18 mouse cellular contexts compared by ENCODE assay signal in genomic region chr19:3673149-3673548, GRCm38 (mm10). TPM values are rescaled to one million over a fixed set of nuclear protein-coding genes. Genes with fewer than 3 reads are reported as not detected.
DNase-seq lines count a peak whose midpoint lies in the region; ATAC-seq and TF ChIP-seq lines count a peak whose summit lies in the region.
"Had no signal": no experiment of that assay in that cellular context is flagged by ENCODE, and none has a peak within 500 bp of the region (broad histone marks: within the 10 kb centered on the region; RNA-seq: fewer than 3 reads in every experiment).

No protein-coding gene starts in this region.

- H3K27me3 ChIP-seq in hindbrain, postnatal 0 days (ENCODE audit: insufficient read depth, low read length), result no peaks in the 10 kb centered on the region
- no peaks in the 10 kb centered on the region for H3K27me3 ChIP-seq in hindbrain, embryonic 14.5 days (ENCODE audit: control insufficient read depth, insufficient read depth, low read length)
- no peaks in the 10 kb centered on the region for H3K27me3 ChIP-seq in lung, postnatal 0 days (replicated peaks; ENCODE audit: insufficient read depth, low read length)
- H3K27me3 ChIP-seq: forebrain, embryonic 15.5 days; heart, embryonic 13.5 days; intestine, embryonic 15.5 days; limb, embryonic 13.5 days; midbrain, embryonic 12.5 days; Patski had no signal

- no peak overlapping the region for H3K4me3 ChIP-seq in hindbrain, postnatal 0 days (ENCODE audit: low read length)
- H3K4me3 ChIP-seq in hindbrain, embryonic 14.5 days (replicated peaks; ENCODE audit: low read length), result no peak overlapping the region
- H3K4me3 ChIP-seq in lung, postnatal 0 days (ENCODE audit: low read depth, low read length), result no peak overlapping the region
- no peak overlapping the region for H3K4me3 ChIP-seq in brown adipose tissue, adult 24 weeks (ENCODE audit: insufficient read depth, low read depth, low read length)
- H3K4me3 ChIP-seq: forebrain, embryonic 15.5 days; heart, embryonic 13.5 days; hindbrain, embryonic 10.5 days; intestine, embryonic 15.5 days; limb, embryonic 13.5 days; midbrain, embryonic 12.5 days had no signal

- TF ChIP-seq EP300 in lung, postnatal 0 days (IDR thresholded peaks at IDR 0.05), result no peak

- 96% methylated on average over 2 of the region's 2 CpGs for WGBS in hindbrain, postnatal 0 days
- whole genome bisulfite sequencing in hindbrain, embryonic 14.5 days, result 98% methylated on average over 2 of the region's 2 CpGs
- WGBS in lung, postnatal 0 days, result 100% methylated on average over 2 of the region's 2 CpGs

- H3K27ac ChIP-seq in hindbrain, postnatal 0 days, result no peak overlapping the region
- no peak overlapping the region for H3K27ac ChIP-seq in hindbrain, embryonic 14.5 days
- no peak overlapping the region for H3K27ac ChIP-seq in lung, postnatal 0 days (ENCODE audit: low read length)
- 0 out of 2 replicates have a peak overlapping the region, but pooled peaks have one; percentile 10 for H3K27ac ChIP-seq in brown adipose tissue, adult 24 weeks (replicated peaks; ENCODE audit: low read depth, low read length)
- H3K27ac ChIP-seq: forebrain, embryonic 15.5 days; heart, embryonic 13.5 days; hindbrain, embryonic 10.5 days; limb, embryonic 13.5 days; midbrain, embryonic 12.5 days had no signal

- H3K9ac ChIP-seq in hindbrain, postnatal 0 days (replicated peaks; ENCODE audit: low read length), result no peak overlapping the region
- H3K9ac ChIP-seq in hindbrain, embryonic 14.5 days, result no peak overlapping the region
- no peak overlapping the region for H3K9ac ChIP-seq in lung, postnatal 0 days (replicated peaks; ENCODE audit: low read depth)
- H3K9ac ChIP-seq: forebrain, embryonic 15.5 days; heart, embryonic 13.5 days; intestine, embryonic 15.5 days; limb, embryonic 13.5 days; midbrain, embryonic 12.5 days had no signal

- H3K9me3 ChIP-seq in hindbrain, postnatal 0 days (ENCODE audit: low read length), result 0 out of 2 replicates have a peak, but pooled peaks cover 2% of the 10 kb centered on the region
- no peaks in the 10 kb centered on the region for H3K9me3 ChIP-seq in hindbrain, embryonic 14.5 days (ENCODE audit: control insufficient read depth, low read length)
- H3K9me3 ChIP-seq in lung, postnatal 0 days (ENCODE audit: low read length), result no peaks in the 10 kb centered on the region
- H3K9me3 ChIP-seq: forebrain, embryonic 15.5 days; intestine, embryonic 15.5 days had no signal

- H3K4me2 ChIP-seq in hindbrain, postnatal 0 days (ENCODE audit: low read depth, low read length), result no peak overlapping the region
- no peak overlapping the region for H3K4me2 ChIP-seq in hindbrain, embryonic 14.5 days (replicated peaks)
- H3K4me2 ChIP-seq in lung, postnatal 0 days (replicated peaks; ENCODE audit: low read depth, low read length), result no peak overlapping the region
- H3K4me2 ChIP-seq: forebrain, embryonic 15.5 days; heart, embryonic 13.5 days; intestine, embryonic 15.5 days; limb, embryonic 13.5 days; midbrain, embryonic 12.5 days had no signal

- H3K4me1 ChIP-seq in hindbrain, postnatal 0 days (ENCODE audit: insufficient read depth, low read length), result no peaks in the 10 kb centered on the region
- H3K4me1 ChIP-seq in hindbrain, embryonic 14.5 days (replicated peaks; ENCODE audit: control insufficient read depth, insufficient read depth, low read length), result no peaks in the 10 kb centered on the region
- H3K4me1 ChIP-seq in lung, postnatal 0 days (ENCODE audit: insufficient read depth, low read depth, low read length), result peaks cover 19% of the 10 kb centered on the region
- H3K4me1 ChIP-seq in brown adipose tissue, adult 24 weeks (ENCODE audit: control insufficient read depth, insufficient read depth, insufficient read length, low read length), result peaks cover 34% of the 10 kb centered on the region

- no peaks in the 10 kb centered on the region for H3K36me3 ChIP-seq in hindbrain, postnatal 0 days (ENCODE audit: insufficient read depth, low read length)
- no peaks in the 10 kb centered on the region for H3K36me3 ChIP-seq in hindbrain, embryonic 14.5 days (replicated peaks; ENCODE audit: control insufficient read depth, insufficient read depth)
- H3K36me3 ChIP-seq in lung, postnatal 0 days (ENCODE audit: insufficient read depth, low read length), result 0 out of 2 replicates have a peak, but pooled peaks cover 3% of the 10 kb centered on the region
- H3K36me3 ChIP-seq: forebrain, embryonic 15.5 days had no signal

- peak; percentile 33 for TF ChIP-seq CTCF in hindbrain, postnatal 0 days (IDR thresholded peaks at IDR 0.05; ENCODE audit: low read depth)
- TF ChIP-seq CTCF in lung, postnatal 0 days (IDR thresholded peaks at IDR 0.05), result peak; percentile 50

- intact Hi-C loops in left cerebral cortex, postnatal 10 days (cut with DNase I), result no loop called here

- ATAC-seq in hindbrain, postnatal 0 days, result no peak
- no peak for ATAC-seq in hindbrain, embryonic 14.5 days (ENCODE audit: low FRiP score)
- ATAC-seq in lung, postnatal 0 days, result no peak
- ATAC-seq: forebrain, embryonic 15.5 days; Patski had no signal

- no peak for DNase-seq in hindbrain, postnatal 0 days (ENCODE audit: low spot score)
- no peak for DNase-seq in hindbrain, embryonic 14.5 days (ENCODE audit: low spot score)
- no peak for DNase-seq in lung, postnatal 0 days (ENCODE audit: low spot score)
- no peak for DNase-seq in lung, adult 18-20 months
- no peak for DNase-seq in c-Kit-positive CD71-positive TER-119-positive erythroid progenitor cells, embryonic 14.5 days (ENCODE audit: low spot score)
- no peak for DNase-seq in left cerebral cortex, postnatal 10 days (ENCODE audit: extremely low spot score in 1 of 2, low spot score in 2 of 2)
- DNase-seq: gastrocnemius, postnatal 14 days; kidney, postnatal 36 days; lung, postnatal 36 days; thymus, postnatal 25 days had no signal

RNA-seq across cellular contexts. Expression of gene Lrp5, which starts 13.2 kb away (rescaled TPM):
- total RNA-seq in hindbrain, postnatal 0 days (2014; rRNA removed), result 16.4 and 17.6 TPM in 2 replicates
- 0.69 and 1.1 TPM in 2 replicates for polyA plus RNA-seq in hindbrain, postnatal 0 days (2015; fragmentation: Nextera tagmentation; extraction: Ambion mirVana)
- 1.4 and 1.8 TPM in 2 replicates for polyA plus RNA-seq in hindbrain, embryonic 14.5 days (2014; fragmentation: Nextera tagmentation; extraction: Ambion mirVana)
- polyA plus RNA-seq in lung, postnatal 0 days (2015; fragmentation: Nextera tagmentation; extraction: Ambion mirVana), result 4.1 and 5.1 TPM in 2 replicates
- 13.2 TPM in 2 replicates for polyA plus RNA-seq in brown adipose tissue, adult 24 weeks (2012; ENCODE audit: insufficient read depth, insufficient read length, missing spikeins)
- 10 to 100 TPM; 10.1 TPM for total RNA-seq in left cerebral cortex, postnatal 10 days (2021)

RNA-seq across cellular contexts. Expression of gene 1810055G02Rik, which starts 34.9 kb away (rescaled TPM):
- total RNA-seq in hindbrain, postnatal 0 days (2014; rRNA removed), result 57.7 and 60.8 TPM in 2 replicates
- 33.3 and 37.2 TPM in 2 replicates for polyA plus RNA-seq in hindbrain, postnatal 0 days (2015; fragmentation: Nextera tagmentation; extraction: Ambion mirVana)
- polyA plus RNA-seq in hindbrain, embryonic 14.5 days (2014; fragmentation: Nextera tagmentation; extraction: Ambion mirVana), result 34.0 and 38.1 TPM in 2 replicates
- polyA plus RNA-seq in lung, postnatal 0 days (2015; fragmentation: Nextera tagmentation; extraction: Ambion mirVana), result 11.3 and 12.6 TPM in 2 replicates
- 5.3 and 6.6 TPM in 2 replicates for polyA plus RNA-seq in brown adipose tissue, adult 24 weeks (2012; ENCODE audit: insufficient read depth, insufficient read length, missing spikeins)
- total RNA-seq in left cerebral cortex, postnatal 10 days (2021), result 10 to 100 TPM; 47.5 TPM
